Mouse (Mus musculus): ENCODE data around the gene Trim11. TPM values are rescaled to one million over a fixed set of nuclear protein-coding genes. Genes with fewer than 3 reads are reported as not detected.
A peak's percentile ranks its signal among the peaks of the same experiment; 100 is the strongest.
"Not testable (repeated sequence)": the region's sequence is repeated elsewhere in the genome, so short reads cannot be mapped to it uniquely, and the experiment has no call there.

Trim11 gene
- 26.2 and 28.4 TPM in 2 replicates for polyA plus RNA-seq (2012; rRNA removed)

GRCm38 (mm10) chr11:58978027-58978705 lies at the start of gene Trim11:
Gene Trim11, plus strand, starts transcription at chr11:58978093.
- peak in 1 of 2 experiments; percentile 75 for DNase-seq (ENCODE audit: extremely low spot score in 1 of 2, low spot score in 1 of 2)

- DNase-seq (ENCODE audit: extremely low spot score in 1 of 2, low spot score in 1 of 2), result no peak
Observed at GRCm38 (mm10) chr11:58929055-58929454, 48.8 kb upstream of the Trim11 start.

GRCm38 (mm10) chr11:58929641-58930040 lies 48.3 kb upstream of the Trim11 start:
- no peak for DNase-seq (ENCODE audit: extremely low spot score in 1 of 2, low spot score in 1 of 2)

DNA sequence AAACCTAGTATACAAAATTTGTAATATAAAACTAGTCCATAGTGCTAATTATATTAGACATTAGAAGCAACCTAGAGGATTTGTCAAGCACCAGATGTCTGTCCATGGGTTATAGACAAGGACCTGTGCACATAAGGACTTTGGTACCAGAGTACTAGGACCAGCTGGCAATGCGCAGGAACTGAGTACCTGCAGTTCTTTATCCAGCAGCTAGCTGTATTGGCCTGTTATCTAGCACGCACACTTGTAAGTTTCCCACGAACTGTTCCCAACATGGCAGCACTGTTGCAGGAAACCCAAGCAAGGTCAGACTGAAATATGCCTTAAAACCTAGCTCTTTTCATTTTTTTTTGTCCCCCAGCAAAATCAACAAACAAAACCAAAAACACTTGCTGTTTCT lies 47.6 kb upstream of the Trim11 start:
- no peak for DNase-seq (ENCODE audit: extremely low spot score in 1 of 2, low spot score in 1 of 2)

- no peak for DNase-seq (ENCODE audit: extremely low spot score in 1 of 2, low spot score in 1 of 2)
Observed at GRCm38 (mm10) chr11:58931576-58931975, 46.3 kb upstream of the Trim11 start.

DNA sequence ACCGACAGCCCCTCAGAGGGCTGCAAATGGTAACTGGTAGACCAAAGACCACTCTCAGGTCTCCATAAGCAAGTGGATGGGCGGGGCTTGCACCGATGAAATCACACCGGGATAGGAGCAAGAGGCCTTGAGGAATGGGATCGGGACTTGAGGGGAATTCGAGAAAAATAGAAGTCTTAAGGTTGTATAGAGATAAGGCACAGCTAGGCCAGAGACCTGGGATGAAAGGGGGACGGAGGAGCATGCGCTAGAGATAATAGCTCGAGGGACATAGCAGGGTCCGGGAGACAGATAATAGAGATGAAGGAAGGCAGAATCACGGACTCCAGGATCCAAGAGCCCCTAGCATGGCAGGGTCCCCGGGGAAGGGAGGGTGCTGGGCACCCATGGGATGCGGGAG lies 40.0 kb upstream of the Trim11 start:
- no peak for DNase-seq (ENCODE audit: extremely low spot score in 1 of 2, low spot score in 1 of 2)

- peak; percentile 89 to 94 for DNase-seq (ENCODE audit: extremely low spot score in 1 of 2, low spot score in 1 of 2)
Observed at GRCm38 (mm10) chr11:58938322-58939087, 39.4 kb upstream of the Trim11 start, which contains the start of gene Rnf187. Gene Rnf187, minus strand, starts transcription at chr11:58938916.

DNA sequence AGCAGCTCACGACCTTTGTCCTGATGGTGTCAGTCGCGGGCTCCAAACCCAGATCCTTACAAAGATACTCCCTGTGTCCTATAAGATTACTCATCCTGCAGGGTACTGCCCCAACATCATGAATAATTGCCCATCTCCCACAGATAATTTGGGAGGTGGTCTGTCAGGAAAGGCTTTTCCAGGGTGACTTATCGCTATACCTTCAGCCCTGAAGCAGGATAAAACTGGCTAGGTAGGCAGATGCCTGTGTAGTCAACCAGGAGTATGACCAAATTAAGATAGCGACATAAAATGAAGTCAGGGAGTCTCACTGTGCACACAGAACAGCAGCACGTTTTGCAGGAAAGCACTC lies 38.8 kb upstream of the Trim11 start:
- DNase-seq (ENCODE audit: extremely low spot score in 1 of 2, low spot score in 1 of 2), result no peak

DNA sequence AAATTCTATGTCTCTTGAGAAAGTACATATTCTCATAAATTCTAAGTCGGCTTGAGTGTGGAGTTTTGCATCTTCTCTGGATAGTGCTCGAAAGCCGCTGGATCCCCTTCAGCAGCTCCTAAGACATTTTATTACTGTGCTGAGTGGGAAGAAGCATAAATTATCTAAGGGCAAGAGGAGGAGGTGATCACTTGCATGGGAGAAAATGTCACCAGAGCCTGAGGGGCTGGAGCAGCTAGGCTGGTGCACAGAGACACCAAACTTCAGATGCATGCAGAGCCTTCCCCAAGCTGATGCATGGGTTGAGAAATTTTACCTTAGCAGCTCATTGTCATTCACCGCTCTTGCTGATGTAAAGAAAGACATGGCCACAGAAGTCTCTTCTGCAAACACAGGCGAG lies 33.8 kb upstream of the Trim11 start:
- peak in 1 of 2 experiments; percentile 20 for DNase-seq (ENCODE audit: extremely low spot score in 1 of 2, low spot score in 1 of 2)

GRCm38 (mm10) chr11:58947306-58947705 lies 30.6 kb upstream of the Trim11 start:
- no peak for DNase-seq (ENCODE audit: extremely low spot score in 1 of 2, low spot score in 1 of 2)

DNA sequence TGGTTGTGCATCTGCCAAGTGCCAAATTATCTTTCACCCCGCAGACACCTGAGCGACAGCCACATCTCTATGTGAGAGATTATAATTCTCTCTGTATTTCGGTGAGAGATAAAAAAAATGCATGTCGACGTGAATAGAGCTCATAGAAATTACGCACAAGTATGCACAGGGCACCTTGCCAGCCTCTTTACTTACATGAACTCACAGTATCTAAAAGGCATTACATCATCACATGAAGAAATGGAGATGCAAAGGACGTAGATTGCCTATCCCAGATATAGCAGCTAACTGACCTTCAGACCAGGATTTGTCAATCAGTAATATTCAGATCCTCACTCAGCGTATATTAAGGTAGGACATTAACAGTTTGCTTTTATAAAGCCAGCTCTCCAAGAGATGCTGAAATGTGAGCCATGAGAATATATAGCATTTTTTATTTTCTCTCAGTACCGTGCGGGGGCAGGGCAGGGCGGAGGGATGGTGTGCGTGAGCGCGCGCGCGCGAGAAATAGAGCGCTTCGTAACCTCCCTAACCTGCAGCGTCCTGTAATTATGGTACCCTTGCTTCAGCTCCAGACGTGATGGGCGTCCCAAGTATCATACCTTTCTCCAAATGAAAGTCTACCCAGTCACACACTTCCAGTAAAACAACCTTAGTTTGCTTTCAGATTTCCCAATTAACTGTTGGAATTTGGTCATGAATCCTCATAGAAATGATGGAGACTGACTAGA lies 29.9 kb upstream of the Trim11 start:
- peak in 1 of 2 experiments; percentile 75 for DNase-seq (ENCODE audit: extremely low spot score in 1 of 2, low spot score in 1 of 2)

DNA sequence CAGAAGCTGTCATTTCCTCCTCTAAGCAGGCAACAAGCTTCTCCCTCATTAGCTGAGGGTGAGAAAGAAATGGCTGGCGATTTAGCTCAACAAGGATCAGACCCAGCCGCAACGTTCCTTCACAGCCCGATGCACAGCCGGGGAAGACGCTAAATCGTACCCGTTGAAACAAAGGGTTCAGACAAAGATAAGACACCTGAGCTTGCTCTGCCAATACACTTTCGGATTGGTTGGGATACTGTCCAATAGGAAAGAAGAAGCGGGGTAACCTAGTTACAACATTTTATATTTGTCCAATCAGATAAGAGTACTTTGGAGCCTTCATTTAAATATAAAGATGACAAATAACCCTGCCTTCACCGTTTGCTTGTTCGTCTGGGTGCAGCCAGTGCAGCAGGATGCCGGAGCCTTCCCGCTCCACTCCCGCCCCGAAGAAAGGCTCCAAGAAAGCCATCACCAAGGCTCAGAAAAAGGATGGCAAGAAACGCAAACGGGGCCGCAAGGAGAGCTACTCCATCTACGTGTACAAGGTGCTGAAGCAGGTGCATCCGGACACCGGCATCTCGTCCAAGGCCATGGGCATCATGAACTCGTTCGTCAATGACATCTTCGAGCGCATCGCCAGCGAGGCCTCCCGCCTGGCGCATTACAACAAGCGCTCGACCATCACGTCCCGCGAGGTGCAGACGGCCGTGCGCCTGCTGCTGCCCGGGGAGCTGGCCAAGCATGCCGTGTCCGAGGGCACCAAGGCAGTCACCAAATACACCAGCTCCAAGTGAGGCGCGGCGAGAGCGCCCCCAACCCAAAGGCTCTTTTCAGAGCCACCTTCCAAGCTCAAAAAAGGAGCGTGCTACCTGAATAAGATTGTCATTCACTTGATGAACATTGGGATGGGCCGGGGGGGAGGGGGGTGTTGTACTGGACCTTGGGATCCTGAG lies 29.1 kb upstream of the Trim11 start, which contains the start of gene Hist3h2ba:
Hist3h2ba (plus strand) TSS at position 379 of the 938 bp plus-strand sequence.
- peak; percentile 86 to 93 for DNase-seq (ENCODE audit: extremely low spot score in 1 of 2, low spot score in 1 of 2)

DNA sequence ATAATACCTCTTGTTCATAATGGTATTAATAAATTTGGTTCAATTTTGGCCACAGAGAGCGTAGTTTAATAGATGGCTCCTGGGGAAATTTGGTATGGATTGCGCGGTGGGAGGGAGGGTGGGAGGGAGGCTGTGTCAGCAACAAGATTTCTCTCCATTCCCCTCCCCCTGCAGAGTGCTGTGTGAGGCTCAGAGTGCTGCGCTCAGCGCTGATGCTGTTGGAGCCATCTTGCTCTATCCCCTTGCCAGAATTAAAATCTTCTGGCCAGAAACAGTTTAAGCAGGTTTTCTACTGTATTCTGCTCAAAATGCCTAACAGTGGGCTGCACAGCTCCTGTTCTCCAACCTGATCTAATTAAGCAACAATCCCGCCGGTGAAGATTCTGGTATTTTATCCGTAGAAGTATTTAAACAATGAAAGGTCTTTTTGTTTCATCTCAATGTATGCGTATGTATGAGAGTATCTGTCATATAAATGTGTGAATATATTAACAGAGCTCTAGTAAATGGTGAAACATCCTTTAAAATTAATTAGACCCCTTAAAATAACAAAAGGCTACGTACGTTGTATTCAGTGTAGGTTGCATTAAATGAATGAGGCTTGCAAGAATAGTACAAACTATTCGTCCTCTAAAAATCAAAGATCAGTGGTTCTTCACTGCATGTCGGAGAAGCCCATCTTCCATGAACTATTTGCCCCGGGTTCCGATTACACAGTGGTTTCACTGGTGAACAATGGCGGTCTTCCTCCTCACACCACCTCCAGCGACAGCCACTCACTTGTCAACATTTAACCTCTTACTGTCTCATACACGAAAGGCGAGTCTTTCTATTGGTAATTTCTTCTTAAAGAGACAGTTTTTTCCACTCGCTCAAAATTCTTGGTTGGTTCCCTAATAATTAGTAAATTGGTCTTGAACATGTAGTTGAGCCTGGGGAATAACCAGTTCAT lies 28.1 kb upstream of the Trim11 start:
- DNase-seq (ENCODE audit: extremely low spot score in 1 of 2, low spot score in 1 of 2), result peak in 1 of 2 experiments; percentile 81

DNA sequence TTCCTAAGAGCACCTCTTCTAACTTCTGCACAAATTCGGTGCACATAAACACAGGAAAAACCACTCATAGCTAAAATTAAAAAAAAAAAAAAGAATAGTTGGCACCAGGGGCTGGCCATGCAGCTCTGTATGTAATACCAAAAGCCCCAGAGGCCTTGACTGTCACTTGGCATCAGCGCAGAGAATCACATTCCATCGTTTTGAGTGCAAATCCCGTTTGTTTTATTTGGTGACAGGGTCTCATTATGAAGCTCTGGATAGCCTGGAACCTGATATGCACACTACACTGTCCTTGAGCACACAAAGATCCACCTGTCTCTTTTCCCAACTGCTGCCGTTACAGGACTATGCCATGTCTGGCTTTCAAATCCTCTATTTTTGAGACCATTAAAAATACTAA lies 26.7 kb upstream of the Trim11 start:
- no peak for DNase-seq (ENCODE audit: extremely low spot score in 1 of 2, low spot score in 1 of 2)

DNA sequence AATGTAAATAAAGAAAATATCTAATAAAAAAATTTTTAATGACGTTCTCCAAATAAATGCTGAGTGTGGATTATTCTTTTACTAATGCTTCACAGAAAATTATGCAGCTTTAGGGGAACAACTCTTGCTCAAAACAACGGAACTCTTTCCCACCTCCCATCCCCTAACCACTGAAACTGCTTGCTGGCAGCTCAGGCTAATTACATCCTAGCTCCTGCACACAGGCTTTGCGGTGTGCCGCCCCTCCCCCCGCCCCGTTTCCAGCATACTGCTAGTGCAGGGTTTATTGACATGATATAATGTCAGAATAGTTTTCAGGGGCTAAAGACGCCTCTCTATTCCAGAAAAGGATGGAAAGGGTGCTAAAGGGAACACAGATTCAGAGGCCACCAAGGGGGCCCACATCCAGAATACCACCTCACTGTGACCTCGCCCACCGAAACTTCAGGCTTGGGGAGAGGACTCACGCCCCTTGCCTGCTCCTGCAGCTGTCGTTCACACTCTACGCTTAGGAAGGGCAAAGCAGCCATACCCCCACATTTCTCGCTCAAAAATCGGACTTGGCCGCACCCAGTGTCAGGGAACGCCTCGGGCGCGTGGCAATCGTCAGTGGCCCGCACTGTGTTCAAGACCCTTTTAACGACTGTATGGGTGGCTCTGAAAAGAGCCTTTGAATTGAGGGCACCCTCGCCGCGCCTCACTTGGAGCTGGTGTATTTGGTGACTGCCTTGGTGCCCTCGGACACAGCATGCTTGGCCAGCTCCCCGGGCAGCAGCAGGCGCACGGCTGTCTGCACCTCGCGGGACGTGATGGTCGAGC lies 24.3 kb upstream of the Trim11 start:
- peak in 1 of 2 experiments; percentile 31 for DNase-seq (ENCODE audit: extremely low spot score in 1 of 2, low spot score in 1 of 2)

- not testable (repeated sequence) for DNase-seq (ENCODE audit: extremely low spot score in 1 of 2, low spot score in 1 of 2)
Observed at GRCm38 (mm10) chr11:58954170-58954419, 23.8 kb upstream of the Trim11 start.

DNA sequence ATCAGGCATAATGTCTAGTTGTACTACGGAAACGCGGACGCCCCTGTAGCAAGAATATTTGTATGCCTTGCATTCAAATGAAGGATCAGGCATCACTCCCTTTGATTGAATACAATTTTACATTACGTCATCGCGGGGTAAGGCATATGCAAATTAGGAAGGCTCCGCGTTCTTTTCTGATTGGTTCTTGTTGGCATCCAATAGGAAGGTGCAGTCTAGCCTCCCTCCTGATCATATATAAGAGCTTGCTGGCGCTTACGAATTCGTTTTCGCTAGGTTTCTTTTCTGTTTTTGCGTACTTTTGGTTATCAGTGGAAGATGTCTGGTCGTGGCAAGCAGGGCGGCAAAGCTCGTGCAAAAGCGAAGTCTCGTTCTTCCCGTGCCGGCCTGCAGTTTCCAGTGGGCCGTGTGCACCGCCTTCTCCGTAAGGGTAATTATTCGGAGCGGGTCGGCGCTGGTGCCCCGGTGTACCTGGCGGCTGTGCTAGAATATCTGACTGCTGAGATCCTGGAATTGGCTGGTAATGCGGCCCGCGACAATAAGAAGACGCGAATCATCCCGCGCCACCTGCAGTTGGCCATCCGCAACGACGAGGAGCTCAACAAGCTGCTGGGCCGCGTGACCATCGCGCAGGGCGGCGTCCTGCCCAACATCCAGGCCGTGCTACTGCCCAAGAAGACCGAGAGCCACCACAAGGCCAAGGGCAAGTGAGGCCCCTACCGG lies 23.3 kb upstream of the Trim11 start, which contains the start of the genes Hist3h2a and Trim17:
Hist3h2a (plus strand) TSS at position 266 of the 723 bp plus-strand sequence.
Trim17 (plus strand) TSS at position 266 of the 723 bp plus-strand sequence.
- peak; percentile 98 for DNase-seq (ENCODE audit: extremely low spot score in 1 of 2, low spot score in 1 of 2)
